Mouse (Mus musculus): ENCODE measurements around the gene Spata46.

- TF ChIP-seq CTCF (conservative IDR thresholded peaks at IDR 0.05; ENCODE audit: insufficient read depth, insufficient read length, low read depth, low read length) (no peak), POLR2A (IDR thresholded peaks at IDR 0.05; ENCODE audit: low read depth, low read length) (no peak)
Measured at GRCm38 (mm10) chr1:170277016-170277415, 31.6 kb upstream of the Spata46 start, which contains the start of gene Sh2d1b1.
